Mouse (Mus musculus) midbrain, embryonic 13.5 days (tissue): ENCODE results near the gene Rlf. TPM values are rescaled to one million over a fixed set of nuclear protein-coding genes. Genes with fewer than 3 reads are reported as not detected.
A peak's percentile ranks its signal among the peaks of the same experiment; 100 is the strongest.
"Not testable (repeated sequence)": the region's sequence is repeated elsewhere in the genome, so short reads cannot be mapped to it uniquely, and the experiment has no call there.

Experiments
- ATAC-seq: fragments of 200-750 bp; cut with Nextera tagmentation; 2 replicates; pipeline ENCODE4 v1.8.0; 2017; ENCODE audit warnings: mild to moderate bottlenecking, moderate TSS enrichment, moderate library complexity
- H3K27ac ChIP-seq: fragments of 300-500 bp; sonication (generic); 2 replicates; pipeline ENCODE4 v1.5.1; 2015; ENCODE audit warnings: inconsistent platforms, mild to moderate bottlenecking, moderate library complexity
- H3K27me3 ChIP-seq: fragments of 300-500 bp; sonication (generic); 2 replicates; pipeline ENCODE4 v1.6.1; 2015; ENCODE audit warnings: mild to moderate bottlenecking, inconsistent platforms
- H3K36me3 ChIP-seq: fragments of 300-500 bp; sonication (generic); 2 replicates; pipeline ENCODE4 v1.6.1; 2015; ENCODE audit warnings: mild to moderate bottlenecking, inconsistent platforms
- H3K4me1 ChIP-seq: fragments of 300-500 bp; sonication (generic); replicated peaks from 2 replicates; pipeline ENCODE4 v1.6.1; 2015; ENCODE audit warnings: inconsistent platforms
- H3K4me2 ChIP-seq: fragments of 300-500 bp; sonication (generic); replicated peaks from 2 replicates; pipeline ENCODE4 v1.6.1; 2015; ENCODE audit warnings: moderate library complexity, mild to moderate bottlenecking, inconsistent platforms
- H3K4me3 ChIP-seq: fragments of 300-500 bp; sonication (generic); replicated peaks from 2 replicates; pipeline ENCODE4 v1.5.1; 2015; ENCODE audit warnings: mild to moderate bottlenecking, inconsistent platforms
- H3K9ac ChIP-seq: fragments of 300-500 bp; sonication (generic); replicated peaks from 2 replicates; pipeline ENCODE4 v1.6.1; 2015; ENCODE audit warnings: mild to moderate bottlenecking, inconsistent platforms
- H3K9me3 ChIP-seq: fragments of 300-500 bp; sonication (generic); 2 replicates; pipeline ENCODE4 v1.6.1; 2016; ENCODE audit warnings: mild to moderate bottlenecking, inconsistent platforms
- WGBS: fragments of 180-500 bp; shearing (Covaris S2); methylation state at CpG from one replicate; pipeline ENCODE4 v1.1.7; 2015; 5-methylcytosine and 5-hydroxymethylcytosine counted together
- polyA plus RNA-seq: library from polyadenylated mRNA; unstranded; fragments of >200 nt; fragmentation: Nextera tagmentation; extraction: Ambion mirVana; gene quantifications from 2 replicates; pipeline ENCODE4 v1.2.1, GENCODE M21; 2015

The Rlf gene
- polyA plus RNA-seq, 1 experiment from 2014 or later: 35.6 TPM

DNA sequence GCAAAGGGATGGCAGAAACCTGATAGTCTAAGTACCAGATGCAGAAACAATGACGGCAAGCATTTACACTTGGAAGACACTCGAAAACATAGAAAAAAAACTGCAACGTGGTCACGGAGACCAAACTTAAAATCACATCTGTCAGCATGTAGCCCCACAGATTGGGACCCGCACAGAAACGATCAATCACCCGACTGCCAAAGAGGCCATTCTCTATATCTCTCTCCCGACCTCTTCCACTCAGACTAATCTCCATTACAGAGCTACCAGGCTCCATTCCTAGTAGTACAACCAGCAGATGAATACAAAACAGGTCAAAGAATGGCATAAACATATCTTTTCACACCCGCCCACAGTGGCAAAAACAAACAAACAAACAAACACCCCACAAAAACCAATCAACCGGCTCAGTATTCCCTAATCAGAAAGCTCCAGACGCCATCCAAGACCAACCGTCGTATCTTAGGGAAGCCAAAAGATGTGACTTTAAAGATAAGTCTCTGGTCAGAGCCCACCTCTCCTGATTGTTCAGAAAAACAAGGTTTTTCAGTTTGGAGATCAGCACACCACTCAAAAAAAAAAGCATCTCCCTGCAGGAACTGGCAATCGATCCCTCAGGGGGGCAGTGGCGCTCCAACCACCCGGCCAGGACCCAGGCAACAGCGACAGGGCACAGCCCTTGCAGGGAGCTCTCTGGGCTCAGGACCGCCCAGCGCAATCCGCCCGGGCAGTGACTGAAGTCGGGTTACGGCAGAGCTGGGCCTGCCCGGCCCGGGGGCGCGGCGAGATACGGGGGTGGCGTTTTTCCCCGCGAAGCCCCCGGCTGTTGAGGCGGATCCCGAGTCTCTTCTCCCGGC is 720 bp downstream of the Rlf start:
- H3K4me3 ChIP-seq: peak overlapping the region; percentile 93
- 2% methylated on average over 36 of the region's 36 CpGs for WGBS
- peak overlapping the region; percentile 97 for H3K9ac ChIP-seq

DNA sequence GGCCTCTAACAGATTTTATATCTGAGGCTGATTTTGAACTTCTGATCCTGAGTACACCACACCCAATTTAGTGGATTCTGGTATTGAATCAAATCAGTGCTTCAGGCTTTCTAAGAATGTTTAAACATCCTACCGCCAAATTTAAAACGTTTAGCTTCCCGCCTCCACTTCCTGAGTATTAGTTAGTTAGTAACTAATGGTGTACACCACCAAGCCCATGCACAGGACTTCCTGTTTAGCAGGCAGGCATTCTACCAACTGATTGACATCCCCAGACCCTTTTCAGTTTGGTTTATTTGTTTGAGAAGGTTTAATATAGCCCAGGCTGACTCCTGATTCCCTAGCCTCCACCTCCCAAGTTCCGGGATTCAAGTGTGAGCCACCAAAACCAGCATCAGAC is 6.0 kb downstream of the Rlf start:
- H3K4me1 ChIP-seq: peaks cover 18% of the 10 kb centered on the region
- no peaks in the 10 kb centered on the region for H3K36me3 ChIP-seq
- H3K27ac ChIP-seq: no peak overlapping the region
- ATAC-seq: no peak
- no peak overlapping the region for H3K4me3 ChIP-seq
- 84% methylated on average over 4 of the region's 4 CpGs for WGBS
- no peak overlapping the region for H3K4me2 ChIP-seq
- no peaks in the 10 kb centered on the region for H3K9me3 ChIP-seq
- H3K9ac ChIP-seq: no peak overlapping the region
- H3K27me3 ChIP-seq: no peaks in the 10 kb centered on the region

More for the DNA sequence above, 720 bp downstream of the Rlf start:
- Histone ChIP-seq H3K4me1 (peaks cover 24% of the 10 kb centered on the region), H3K4me2 (peak overlapping the region; percentile 79), H3K27me3 (peaks cover 7% of the 10 kb centered on the region; the same call in 1 of the 2 replicates), H3K36me3 (no peaks in the 10 kb centered on the region), H3K27ac (peak overlapping the region; percentile 95), H3K9me3 (no peaks in the 10 kb centered on the region)
- peak; percentile 88 for ATAC-seq

DNA sequence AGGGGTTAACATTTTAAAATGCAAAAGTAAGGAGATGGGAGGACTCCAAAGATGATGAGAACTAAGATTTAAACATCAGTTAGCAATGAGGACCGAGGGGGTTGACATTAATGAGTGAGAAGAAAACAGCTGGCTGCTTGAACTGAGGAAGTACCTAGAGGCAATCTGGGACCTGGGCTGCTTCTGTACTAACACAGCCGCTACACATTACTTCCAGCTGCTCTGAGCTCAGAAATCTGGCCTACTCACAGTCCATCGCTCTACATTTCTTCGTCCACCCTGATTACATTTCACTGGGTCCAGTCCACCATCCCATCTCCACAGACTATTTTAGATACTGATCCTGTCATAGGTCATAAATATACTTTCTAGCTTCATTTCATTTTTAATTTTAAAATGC is 17.0 kb downstream of the Rlf start:
- ATAC-seq: no peak
- Histone ChIP-seq H3K4me2 (no peak overlapping the region), H3K27me3 (no peaks in the 10 kb centered on the region), H3K4me3 (no peak overlapping the region), H3K9ac (no peak overlapping the region), H3K9me3 (peaks cover 4% of the 10 kb centered on the region; the same call in 1 of the 2 replicates), H3K36me3 (no peaks in the 10 kb centered on the region), H3K4me1 (0 out of 2 replicates have a peak, but pooled peaks cover 2% of the 10 kb centered on the region), H3K27ac (no peak overlapping the region)
- 97% methylated on average over 4 of the region's 4 CpGs for WGBS

DNA sequence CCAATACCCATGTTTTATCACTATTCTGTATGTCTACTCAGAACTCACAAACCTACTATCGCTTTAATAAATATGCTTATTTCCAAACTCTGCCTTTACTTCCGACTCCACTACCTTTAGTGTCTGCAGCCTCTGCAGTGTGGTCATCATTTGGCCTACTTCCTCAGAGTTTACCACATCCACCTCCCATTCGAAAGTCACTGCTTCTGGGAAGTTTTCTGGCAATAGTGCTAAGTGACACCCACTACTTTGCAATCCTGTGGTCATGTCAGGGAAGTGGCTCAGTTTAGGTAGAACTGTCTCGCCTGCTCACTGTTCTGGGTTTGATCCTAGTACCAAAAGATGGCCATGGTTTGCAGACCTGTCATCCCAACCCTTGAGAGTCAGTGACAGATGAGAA is 17.9 kb downstream of the Rlf start:
- 97% methylated on average over 4 of the region's 4 CpGs for WGBS
- no peak for ATAC-seq
- Histone ChIP-seq H3K4me3 (no peak overlapping the region), H3K9me3 (peaks cover 4% of the 10 kb centered on the region; the same call in 1 of the 2 replicates), H3K27ac (no peak overlapping the region), H3K4me1 (0 out of 2 replicates have a peak, but pooled peaks cover 2% of the 10 kb centered on the region), H3K27me3 (no peaks in the 10 kb centered on the region), H3K4me2 (no peak overlapping the region), H3K36me3 (no peaks in the 10 kb centered on the region), H3K9ac (no peak overlapping the region)

DNA sequence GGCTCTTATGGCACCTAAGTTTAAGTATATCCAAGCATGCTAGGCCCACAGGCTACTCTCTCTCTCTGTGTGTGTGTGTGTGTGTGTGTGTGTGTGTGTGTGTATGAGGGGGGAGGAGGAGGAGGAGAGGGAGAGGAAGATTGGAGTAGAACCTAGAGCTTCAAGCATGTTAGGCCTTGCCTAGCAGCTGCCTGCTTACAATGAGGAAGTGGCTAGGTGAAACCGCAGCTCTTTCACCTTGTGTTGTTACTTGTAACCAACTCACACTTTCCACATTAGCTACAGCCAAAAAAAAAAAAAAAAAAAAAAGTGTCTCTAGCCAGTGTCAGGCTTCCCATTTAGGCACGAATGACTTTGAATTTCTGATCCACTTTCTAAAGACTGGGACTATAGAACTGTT is 18.7 kb downstream of the Rlf start:
- no peak for ATAC-seq
- WGBS: 95% methylated on average over 2 of the region's 2 CpGs
- no peak overlapping the region for H3K4me2 ChIP-seq
- no peaks in the 10 kb centered on the region for H3K4me1 ChIP-seq
- H3K27me3 ChIP-seq: no peaks in the 10 kb centered on the region
- H3K36me3 ChIP-seq: no peaks in the 10 kb centered on the region
- no peak overlapping the region for H3K27ac ChIP-seq
- no peak overlapping the region for H3K4me3 ChIP-seq
- H3K9me3 ChIP-seq: peaks cover 4% of the 10 kb centered on the region; the same call in 1 of the 2 replicates
- H3K9ac ChIP-seq: no peak overlapping the region

DNA sequence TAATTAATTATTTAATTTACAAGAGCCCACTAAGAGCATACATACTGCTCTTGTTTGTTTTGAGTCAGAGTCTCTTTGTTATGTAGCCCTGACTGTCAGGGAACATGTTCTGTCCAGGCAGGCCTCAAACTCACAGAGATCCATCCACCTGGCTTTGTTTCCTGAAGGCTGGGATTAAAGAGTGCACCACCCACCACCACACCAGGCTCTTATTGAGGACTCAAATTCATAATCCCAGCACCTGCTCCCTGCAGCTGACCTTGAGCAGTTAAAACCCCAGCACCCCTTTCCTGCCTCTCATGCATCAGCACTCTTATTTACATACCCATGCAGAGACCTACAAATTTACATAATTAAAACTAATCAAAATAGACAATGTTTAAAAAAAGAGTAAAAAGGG is 20.1 kb downstream of the Rlf start:
- H3K9me3 ChIP-seq: peaks cover 4% of the 10 kb centered on the region; the same call in 1 of the 2 replicates
- H3K27me3 ChIP-seq: no peaks in the 10 kb centered on the region

DNA sequence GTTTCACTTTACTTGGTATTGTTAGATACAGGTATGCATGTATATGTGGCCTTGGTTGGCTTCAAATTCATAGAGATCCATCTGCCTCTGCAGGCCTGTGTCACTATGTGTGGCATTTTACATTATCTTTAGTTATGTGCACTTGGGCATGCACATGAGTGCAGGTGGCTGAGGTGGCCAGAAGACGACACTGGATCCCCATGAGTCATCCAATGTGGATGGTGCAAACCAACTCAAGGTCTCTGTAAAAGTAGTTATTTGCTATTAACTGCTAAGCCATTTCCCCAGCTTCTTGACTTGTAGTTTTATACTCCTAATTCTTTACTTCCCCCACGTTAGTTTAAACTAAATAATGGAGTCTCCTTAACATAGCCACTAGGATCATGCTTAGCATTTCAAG is 22.6 kb downstream of the Rlf start:
- WGBS: 97% methylated on average over 2 of the region's 2 CpGs
- Histone ChIP-seq H3K27me3 (no peaks in the 10 kb centered on the region), H3K4me2 (no peak overlapping the region), H3K4me1 (no peaks in the 10 kb centered on the region), H3K4me3 (no peak overlapping the region), H3K27ac (no peak overlapping the region), H3K9me3 (peaks cover 4% of the 10 kb centered on the region; the same call in 1 of the 2 replicates), H3K36me3 (peaks cover 10% of the 10 kb centered on the region; the same call in 1 of the 2 replicates), H3K9ac (no peak overlapping the region)
- ATAC-seq: no peak

More for the DNA sequence above, 20.1 kb downstream of the Rlf start:
- H3K4me3 ChIP-seq: no peak overlapping the region
- H3K9ac ChIP-seq: no peak overlapping the region
- no peaks in the 10 kb centered on the region for H3K4me1 ChIP-seq
- no peak for ATAC-seq
- no peak overlapping the region for H3K4me2 ChIP-seq
- H3K36me3 ChIP-seq: no peaks in the 10 kb centered on the region
- H3K27ac ChIP-seq: no peak overlapping the region

DNA sequence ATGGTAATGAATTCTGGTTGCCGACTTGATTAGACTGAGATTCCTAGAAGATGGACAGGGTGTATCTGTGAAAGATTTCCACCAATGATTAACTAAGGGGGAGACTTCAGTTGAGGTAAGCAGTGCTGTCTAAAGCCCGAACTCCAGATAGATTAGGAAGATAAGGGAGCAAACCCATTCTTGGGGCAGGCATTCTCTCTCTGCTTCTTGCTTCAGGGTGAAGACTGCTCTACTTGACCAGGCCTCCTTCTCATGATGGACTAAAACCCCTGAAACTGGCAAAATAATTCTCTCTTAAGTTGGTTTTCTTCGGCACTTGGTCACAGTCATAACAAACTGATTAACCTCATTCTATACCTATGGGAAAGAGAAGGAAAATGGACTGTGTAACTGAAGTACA is 25.5 kb downstream of the Rlf start:
- H3K9ac ChIP-seq: no peak overlapping the region
- ATAC-seq: no peak
- WGBS: 96% methylated on average over 3 of the region's 3 CpGs
- peaks cover 21% of the 10 kb centered on the region for H3K36me3 ChIP-seq
- H3K27ac ChIP-seq: no peak overlapping the region
- H3K4me2 ChIP-seq: no peak overlapping the region
- H3K9me3 ChIP-seq: no peaks in the 10 kb centered on the region
- no peak overlapping the region for H3K4me3 ChIP-seq
- no peaks in the 10 kb centered on the region for H3K4me1 ChIP-seq
- no peaks in the 10 kb centered on the region for H3K27me3 ChIP-seq

DNA sequence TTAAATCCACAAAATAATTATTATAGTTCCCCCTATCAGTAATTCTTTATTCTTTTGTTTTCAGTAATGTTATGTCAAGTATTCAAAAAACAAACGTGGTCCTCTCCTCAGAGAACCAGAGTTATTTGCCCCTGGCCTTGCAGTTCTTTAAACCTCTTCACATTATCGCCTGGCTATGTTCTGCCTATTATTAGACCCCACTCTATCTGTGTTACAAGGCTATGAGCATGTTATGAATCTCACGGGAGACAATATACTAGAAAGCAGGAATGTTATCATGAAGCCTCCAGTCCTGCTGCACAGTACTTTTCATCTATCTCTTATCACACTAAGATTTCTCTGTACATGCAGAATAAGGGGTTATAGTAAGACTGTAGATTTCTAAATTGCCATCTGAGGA is 35.2 kb downstream of the Rlf start:
- no peaks in the 10 kb centered on the region for H3K27me3 ChIP-seq
- 93% methylated on average over 3 of the region's 3 CpGs for WGBS
- no peak overlapping the region for H3K4me3 ChIP-seq
- H3K27ac ChIP-seq: no peak overlapping the region
- no peak overlapping the region for H3K9ac ChIP-seq
- ATAC-seq: no peak
- no peak overlapping the region for H3K4me2 ChIP-seq
- H3K4me1 ChIP-seq: no peaks in the 10 kb centered on the region
- peaks cover 45% of the 10 kb centered on the region for H3K36me3 ChIP-seq
- H3K9me3 ChIP-seq: peaks cover 7% of the 10 kb centered on the region; the same call in 1 of the 2 replicates

DNA sequence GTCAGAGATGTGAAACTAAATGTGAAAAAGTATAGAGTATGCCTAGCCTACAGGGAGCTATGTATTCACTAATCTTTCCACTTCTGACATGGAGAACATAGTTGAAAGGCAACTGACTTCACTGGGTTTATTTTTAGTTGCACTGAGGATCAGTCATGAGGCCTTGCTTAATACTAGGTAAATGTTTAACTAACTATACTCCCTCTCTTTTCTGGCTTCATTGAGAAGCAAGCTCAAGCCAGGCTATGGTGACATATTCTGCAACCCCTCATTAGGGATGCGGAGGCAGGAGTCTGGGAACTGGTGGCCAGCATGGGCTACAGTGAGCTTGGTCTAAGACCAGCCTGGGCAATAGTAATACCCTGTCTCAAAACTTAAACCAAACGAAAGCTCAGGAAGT is 47.2 kb downstream of the Rlf start:
- WGBS: 100% methylated on average over 2 of the region's 2 CpGs
- ATAC-seq: no peak

DNA sequence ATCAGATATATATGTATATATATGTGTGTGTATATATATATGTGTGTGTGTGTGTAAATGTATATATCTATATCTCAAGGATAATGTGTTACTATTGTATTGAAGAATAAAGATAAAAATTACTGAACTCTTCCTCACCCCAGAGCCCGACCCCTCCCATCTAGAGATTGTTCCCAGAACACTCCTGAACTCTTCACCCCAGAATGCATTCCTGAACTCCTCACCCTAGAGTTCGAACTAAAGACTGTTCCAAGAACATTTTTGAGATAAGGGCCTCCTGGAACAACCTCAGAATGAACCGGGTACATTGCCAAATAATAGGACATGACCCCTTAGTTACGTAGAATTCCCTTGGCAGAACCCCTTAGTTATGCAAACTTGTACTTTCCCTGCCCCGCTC is 48.2 kb downstream of the Rlf start:
- H3K4me3 ChIP-seq, H3K27me3 ChIP-seq, H3K27ac ChIP-seq, H3K9ac ChIP-seq, H3K4me1 ChIP-seq, ATAC-seq, H3K9me3 ChIP-seq, H3K4me2 ChIP-seq: not testable (repeated sequence)
- peaks cover 58% of the 10 kb centered on the region for H3K36me3 ChIP-seq
- 100% methylated on average over 3 of the region's 5 CpGs for WGBS

More for the DNA sequence above, 47.2 kb downstream of the Rlf start:
- Histone ChIP-seq H3K27me3 (no peaks in the 10 kb centered on the region), H3K4me1 (no peaks in the 10 kb centered on the region), H3K4me3 (no peak overlapping the region), H3K9ac (no peak overlapping the region), H3K9me3 (peaks cover 9% of the 10 kb centered on the region), H3K36me3 (peaks cover 63% of the 10 kb centered on the region), H3K27ac (no peak overlapping the region), H3K4me2 (no peak overlapping the region)

DNA sequence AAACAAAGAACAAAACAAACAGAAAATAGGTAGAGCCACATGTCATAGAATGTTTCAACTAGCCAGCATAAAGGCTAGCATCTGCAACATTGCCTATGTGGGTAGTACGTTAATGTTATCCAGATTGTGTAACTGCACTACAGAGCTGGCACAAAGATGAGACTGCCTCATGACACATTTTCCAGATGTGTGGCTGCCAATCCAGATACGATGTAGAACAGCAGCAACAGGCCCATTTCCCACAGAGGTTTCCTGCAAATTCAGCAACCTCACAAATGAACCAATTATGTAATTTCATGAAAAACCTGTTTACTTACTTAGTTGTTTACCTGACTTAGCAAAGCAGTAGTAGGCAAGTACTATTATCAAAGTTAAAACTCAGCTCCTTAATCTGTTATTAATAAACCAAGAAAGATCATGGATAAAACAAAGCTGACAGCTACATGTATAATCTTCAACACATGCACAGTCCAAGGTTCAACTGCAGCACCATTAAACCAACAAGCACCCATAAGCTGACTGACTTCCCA is 51.3 kb downstream of the Rlf start:
- Histone ChIP-seq H3K4me2 (no peak overlapping the region), H3K4me1 (no peaks in the 10 kb centered on the region), H3K27ac (no peak overlapping the region), H3K4me3 (no peak overlapping the region), H3K9ac (no peak overlapping the region), H3K36me3 (peaks cover 40% of the 10 kb centered on the region), H3K9me3 (no peaks in the 10 kb centered on the region), H3K27me3 (no peaks in the 10 kb centered on the region)
- WGBS: 95% methylated on average over 2 of the region's 2 CpGs
- ATAC-seq: no peak
